Mouse (Mus musculus) left cerebral cortex, adult 2 months (tissue): ENCODE measurements around the gene Lef1. TPM values are rescaled to one million over a fixed set of nuclear protein-coding genes. Genes with fewer than 3 reads are reported as not detected.

Experiments
- DNase-seq, 2 experiments: peaks; one replicate each; pipeline ENCODE4 v3.0.0; 2021 to 2022; ENCODE audit warnings: low spot score in 2 of 2, mixed read lengths in 1 of 2; ENCODE audit errors: extremely low spot score in 1 of 2
- H3K27ac ChIP-seq: fragments of 200-600 bp; 2 replicates; pipeline ENCODE4 v1.8.1; 2022
- H3K4me3 ChIP-seq: fragments of 200-600 bp; 2 replicates; pipeline ENCODE4 v1.8.1; 2022
- CTCF ChIP-seq: fragments of 200-600 bp; IDR thresholded peaks from 2 replicates; pipeline ENCODE4 v1.8.1; 2022; ENCODE audit warnings: antibody characterized with exemption, mild to moderate bottlenecking, moderate library complexity
- intact Hi-C: fragments of 180-260 bp; cut with DNase I; formaldehyde crosslinking; loops from one replicate; pipeline ENCODE4 v1.15.1; 2025
- total RNA-seq, 2 experiments: library from RNA; stranded (reverse); gene quantifications; 2 replicates each; pipeline ENCODE4 v1.2.3; 2021

The Lef1 gene
- total RNA-seq, 2 experiments from 2014 or later = 5.5 to 7.9 TPM

- intact Hi-C loops = loop anchor here (5.0 kb wide), 1 partner anchor 1892 kb away; no protein-coding TSS in a partner anchor
- no peak overlapping the region; the same call in 1 of the 2 replicates for H3K4me3 ChIP-seq
- TF ChIP-seq CTCF = no peak
- DNase-seq = no peak
- H3K27ac ChIP-seq = no peak overlapping the region
Observed at GRCm38 (mm10) chr3:131109066-131109685, 1.1 kb upstream of the Lef1 start.

DNA sequence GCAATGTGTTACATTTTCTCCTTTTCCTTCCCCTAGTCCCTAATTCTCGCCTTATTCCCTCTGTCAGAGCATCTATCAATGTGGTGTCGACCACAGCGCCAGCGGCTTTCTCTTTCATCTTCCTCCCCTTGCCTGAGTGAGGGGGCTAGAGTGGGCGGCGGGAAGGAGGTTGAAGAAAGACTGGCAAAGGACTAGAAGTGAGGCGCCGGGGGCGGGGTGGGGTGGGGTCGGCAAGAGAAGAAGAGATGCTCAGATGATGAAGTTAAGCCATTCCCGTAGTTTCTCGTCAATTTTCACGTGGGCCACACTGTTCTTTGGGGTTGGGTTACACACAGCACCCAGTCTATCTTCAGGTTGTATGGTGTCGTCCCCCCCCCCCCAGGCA lies 593 bp upstream of the Lef1 start:
- H3K27ac ChIP-seq = no peak overlapping the region
- TF ChIP-seq CTCF = no peak
- no peak overlapping the region; the same call in 1 of the 2 replicates for H3K4me3 ChIP-seq
- intact Hi-C loops = loop anchor here (5.0 kb wide), 1 partner anchor 1892 kb away; no protein-coding TSS in a partner anchor
- DNase-seq = no peak

DNA sequence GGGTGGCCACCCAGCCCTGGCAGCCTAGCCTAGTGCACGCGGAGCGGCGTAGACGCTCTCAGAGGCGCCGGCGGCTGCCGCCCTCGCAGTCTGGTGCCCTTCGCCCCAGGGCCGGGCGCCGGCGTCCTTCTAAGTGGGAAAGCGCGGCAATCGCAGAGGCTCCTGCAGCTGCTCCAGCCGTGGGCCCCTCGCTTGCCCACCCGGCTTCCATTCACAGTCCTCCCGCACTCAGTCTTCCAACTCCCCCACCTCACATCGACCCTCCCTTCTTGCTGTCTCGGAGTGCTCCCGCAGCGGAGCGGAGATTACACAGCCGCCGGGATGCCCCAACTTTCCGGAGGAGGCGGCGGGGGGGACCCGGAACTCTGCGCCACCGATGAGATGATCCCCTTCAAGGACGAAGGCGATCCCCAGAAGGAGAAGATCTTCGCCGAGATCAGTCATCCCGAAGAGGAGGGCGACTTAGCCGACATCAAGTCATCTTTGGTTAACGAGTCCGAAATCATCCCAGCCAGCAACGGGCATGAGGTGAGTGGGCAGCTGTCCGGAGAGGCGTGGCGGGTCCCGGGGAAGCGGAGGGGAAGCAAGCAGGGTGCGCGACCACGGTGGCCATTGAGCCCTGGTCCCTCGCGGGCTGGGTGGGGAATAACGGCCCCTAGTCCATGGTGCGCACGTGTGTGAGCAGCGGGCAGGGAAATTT lies 1.0 kb downstream of the Lef1 start:
- intact Hi-C loops = no loop called here
- TF ChIP-seq CTCF = no peak
- peak in 1 of 2 experiments; percentile 19 for DNase-seq
- Histone ChIP-seq H3K4me3 (peak overlapping the region; percentile 55), H3K27ac (peak overlapping the region; percentile 71)

DNA sequence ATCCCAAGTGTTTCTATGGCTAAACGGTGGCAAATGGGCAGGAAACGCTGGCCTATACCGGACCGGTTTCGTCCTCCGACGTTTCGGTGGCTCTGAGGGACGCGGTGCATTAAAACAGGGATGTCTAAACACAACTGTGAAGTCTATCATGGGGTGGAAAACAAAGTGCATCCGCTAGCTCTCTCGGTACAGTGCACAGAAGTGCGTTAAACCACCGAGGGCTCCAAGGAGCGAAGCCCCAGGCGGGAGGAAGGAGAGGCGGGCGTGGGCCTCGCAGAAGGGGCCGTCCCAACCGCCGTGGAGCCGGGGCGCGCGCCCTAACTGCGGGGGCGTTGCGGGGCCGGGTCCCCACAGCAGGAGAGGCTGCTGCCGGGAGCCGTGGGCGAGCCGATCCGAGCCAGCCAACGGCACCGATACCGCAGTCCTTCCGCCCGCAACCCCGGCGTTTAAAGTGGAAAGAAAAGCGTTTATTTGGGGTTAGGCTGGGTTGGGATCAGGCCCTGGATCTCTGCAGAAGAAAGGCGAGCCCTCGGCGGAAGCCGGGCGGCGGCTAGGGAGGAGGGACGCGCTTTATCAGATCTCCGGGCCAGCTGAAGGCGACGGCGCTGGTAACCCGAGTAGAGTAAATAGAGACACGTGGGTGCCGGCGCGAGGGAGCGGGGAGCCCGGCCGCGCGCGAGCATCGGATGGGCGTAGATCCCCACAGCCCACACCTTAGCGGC lies 1.7 kb downstream of the Lef1 start:
- DNase-seq = peak in 1 of 2 experiments; percentile 15
- peak overlapping the region; percentile 50 for H3K27ac ChIP-seq
- peak overlapping the region; percentile 55 for H3K4me3 ChIP-seq
- intact Hi-C loops = no loop called here
- TF ChIP-seq CTCF = no peak

DNA sequence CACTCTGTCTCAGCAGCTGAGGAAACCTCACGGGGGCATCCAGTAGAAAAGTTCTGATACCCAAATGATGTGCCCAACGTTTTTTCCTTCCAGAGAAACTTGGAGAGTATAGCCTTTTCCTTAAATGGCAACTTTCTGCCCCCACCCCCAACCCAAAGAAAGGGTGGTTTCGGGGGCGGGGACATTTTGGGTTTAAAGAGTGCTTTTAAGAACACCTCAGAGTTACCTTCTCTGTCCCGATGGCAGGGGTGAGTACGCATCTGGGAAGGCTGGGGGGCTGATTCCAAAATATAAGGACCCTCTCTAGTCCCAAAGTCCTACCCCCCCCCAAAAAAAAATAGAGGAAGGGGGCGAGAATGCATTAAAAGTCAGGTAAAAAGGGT lies 2.3 kb downstream of the Lef1 start:
- intact Hi-C loops = no loop called here
- Histone ChIP-seq H3K27ac (no peak overlapping the region), H3K4me3 (peak overlapping the region; percentile 55)
- no peak for DNase-seq
- TF ChIP-seq CTCF = no peak

GRCm38 (mm10) chr3:131113029-131113428 lies 2.8 kb downstream of the Lef1 start:
- intact Hi-C loops = no loop called here
- no peak for TF ChIP-seq CTCF
- Histone ChIP-seq H3K4me3 (peak overlapping the region; percentile 55), H3K27ac (no peak overlapping the region)
- DNase-seq = no peak

DNA sequence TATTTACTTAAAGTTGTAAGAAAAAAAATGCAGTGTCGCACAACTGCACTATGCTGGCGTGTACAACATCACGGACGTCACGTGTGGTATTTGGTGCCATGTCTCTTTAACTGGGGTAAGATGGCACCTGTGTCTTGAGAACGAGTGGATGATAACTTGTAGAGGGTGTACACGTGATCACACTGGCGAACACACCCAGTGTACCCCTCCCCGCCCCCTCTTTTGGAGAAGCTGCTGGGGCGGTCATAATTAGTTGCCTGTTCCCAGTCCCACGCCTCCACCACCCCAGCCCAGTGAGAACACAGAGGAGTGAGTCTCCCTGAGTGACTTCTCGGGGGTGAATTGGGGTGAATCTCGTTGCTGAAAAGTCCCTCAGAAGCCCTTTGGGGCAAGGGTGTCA lies 5.8 kb downstream of the Lef1 start:
- no peak for TF ChIP-seq CTCF
- no peak for DNase-seq
- intact Hi-C loops = no loop called here
- Histone ChIP-seq H3K4me3 (no peak overlapping the region), H3K27ac (no peak overlapping the region)

- H3K27ac ChIP-seq = no peak overlapping the region
- H3K4me3 ChIP-seq = no peak overlapping the region
- no peak for DNase-seq
- TF ChIP-seq CTCF = no peak
- intact Hi-C loops = no loop called here
Observed at GRCm38 (mm10) chr3:131117352-131117751, 7.1 kb downstream of the Lef1 start.

- no peak for TF ChIP-seq CTCF
- intact Hi-C loops = no loop called here
- Histone ChIP-seq H3K4me3 (no peak overlapping the region), H3K27ac (no peak overlapping the region)
- DNase-seq = no peak
Observed at GRCm38 (mm10) chr3:131117883-131118282, 7.6 kb downstream of the Lef1 start.

GRCm38 (mm10) chr3:131119435-131119834 lies 9.2 kb downstream of the Lef1 start:
- no peak for TF ChIP-seq CTCF
- intact Hi-C loops = no loop called here
- Histone ChIP-seq H3K4me3 (no peak overlapping the region), H3K27ac (no peak overlapping the region)
- DNase-seq = no peak

DNA sequence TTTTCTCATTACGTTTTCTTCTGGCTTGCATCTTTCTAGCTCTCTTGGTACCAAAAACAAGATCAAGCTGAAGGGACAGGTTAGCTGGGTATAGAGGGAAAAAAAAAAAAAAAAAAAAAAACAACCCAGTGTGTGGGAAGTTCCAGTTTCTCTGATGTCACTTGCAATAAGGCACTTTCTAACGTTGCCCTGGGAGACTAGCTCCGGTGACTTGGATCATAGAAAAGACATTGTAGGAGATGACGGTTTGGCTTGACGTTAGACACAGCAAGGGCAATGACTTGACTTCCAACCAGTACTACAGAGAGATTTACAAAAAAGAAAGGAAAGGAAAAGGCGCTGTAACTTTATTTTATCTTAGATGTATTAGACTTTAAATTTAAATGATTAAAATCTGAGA lies 13.2 kb downstream of the Lef1 start:
- no peak for TF ChIP-seq CTCF
- intact Hi-C loops = loop anchor here (5.0 kb wide), 1 partner anchor 79 kb away; no protein-coding TSS in a partner anchor
- Histone ChIP-seq H3K27ac (no peak overlapping the region), H3K4me3 (no peak overlapping the region)
- DNase-seq = no peak

GRCm38 (mm10) chr3:131125873-131126272 lies 15.6 kb downstream of the Lef1 start:
- TF ChIP-seq CTCF = no peak
- intact Hi-C loops = no loop called here
- no peak for DNase-seq

More at GRCm38 (mm10) chr3:131125873-131126272, 15.6 kb downstream of the Lef1 start:
- Histone ChIP-seq H3K4me3 (no peak overlapping the region), H3K27ac (no peak overlapping the region)
